Mouse (Mus musculus) heart, embryonic 14.5 days (tissue): Measurements from ENCODE around the gene 4933427D14Rik. TPM values are rescaled to one million over a fixed set of nuclear protein-coding genes. Genes with fewer than 3 reads are reported as not detected.

Experiments
- ATAC-seq: fragments of 200-750 bp; cut with Nextera tagmentation; 2 replicates; pipeline ENCODE4 v1.8.0; 2017; ENCODE audit warnings: low read depth, moderate TSS enrichment; ENCODE audit not compliant: insufficient number of reproducible peaks, insufficient read depth, low FRiP score
- H3K27ac ChIP-seq, 2 experiments: fragments of 200-500 bp in 1 of 2; fragments of 300-500 bp in 1 of 2; sonication (generic) in 1 of 2; replicated peaks in 1 of 2; 2 replicates each; pipeline ENCODE4 v1.5.1; 2012 to 2014; ENCODE audit warnings: low read depth in 2 of 2, low read length in 2 of 2, control low read depth in 1 of 2, mild to moderate bottlenecking in 1 of 2, mixed read lengths in 1 of 2; ENCODE audit not compliant: control insufficient read depth in 1 of 2, insufficient read depth in 1 of 2
- H3K27me3 ChIP-seq: fragments of 300-500 bp; sonication (generic); 2 replicates; pipeline ENCODE4 v1.6.1; 2014; ENCODE audit warnings: mild to moderate bottlenecking, low read length, control low read depth; ENCODE audit not compliant: control insufficient read depth, insufficient read depth
- H3K36me3 ChIP-seq: fragments of 300-500 bp; sonication (generic); 2 replicates; pipeline ENCODE4 v1.6.1; 2014; ENCODE audit warnings: mild to moderate bottlenecking, control low read depth, low read length, mixed read lengths; ENCODE audit not compliant: control insufficient read depth, insufficient read depth
- H3K4me1 ChIP-seq, 2 experiments: fragments of 200-500 bp in 1 of 2; fragments of 300-500 bp in 1 of 2; sonication (generic) in 1 of 2; 2 replicates each; pipeline ENCODE4 v1.6.1; 2012 to 2014; ENCODE audit warnings: low read length in 2 of 2, control low read depth in 1 of 2, mixed read lengths in 1 of 2; ENCODE audit not compliant: control insufficient read depth in 2 of 2, insufficient read depth in 2 of 2
- H3K4me2 ChIP-seq: fragments of 300-500 bp; sonication (generic); 2 replicates; pipeline ENCODE4 v1.6.1; 2014; ENCODE audit warnings: mild to moderate bottlenecking, low read length
- H3K4me3 ChIP-seq, 2 experiments: fragments of 200-500 bp in 1 of 2; fragments of 300-500 bp in 1 of 2; sonication (generic) in 1 of 2; 2 replicates each; pipeline ENCODE4 v1.5.1; 2012 to 2014; ENCODE audit warnings: low read length in 2 of 2, mild to moderate bottlenecking in 2 of 2, control low read depth in 1 of 2, low read depth in 1 of 2, moderate library complexity in 1 of 2; ENCODE audit not compliant: control insufficient read depth in 1 of 2, insufficient read depth in 1 of 2
- H3K9ac ChIP-seq: fragments of 300-500 bp; sonication (generic); 2 replicates; pipeline ENCODE4 v1.6.1; 2014; ENCODE audit warnings: mild to moderate bottlenecking, low read length
- H3K9me3 ChIP-seq: fragments of 300-500 bp; sonication (generic); 2 replicates; pipeline ENCODE4 v1.6.1; 2016; ENCODE audit warnings: low read length, control low read depth; ENCODE audit not compliant: control insufficient read depth
- WGBS: fragments of 180-500 bp; shearing (Covaris S2); extraction: QIAGEN DNeasy Blood & Tissue Kit; methylation state at CpG from one replicate; pipeline ENCODE4 v1.1.7; 2014; 5-methylcytosine and 5-hydroxymethylcytosine counted together
- polyA plus RNA-seq: library from polyadenylated mRNA; unstranded; fragments of >200 nt; fragmentation: Nextera tagmentation; extraction: Ambion mirVana; gene quantifications from 2 replicates; pipeline ENCODE4 v1.2.1, GENCODE M21; 2014

The 4933427D14Rik gene
- polyA plus RNA-seq, 1 experiment from 2014 or later, result 6.5 TPM

GRCm38 (mm10) chr11:72118630-72119029 is 88.6 kb downstream of the 4933427D14Rik start:
- no peak for ATAC-seq

GRCm38 (mm10) chr11:72113296-72113695 is 94.0 kb downstream of the 4933427D14Rik start:
- no peaks in the 10 kb centered on the region for H3K9me3 ChIP-seq
- H3K36me3 ChIP-seq, result no peaks in the 10 kb centered on the region
- 53% methylated on average over 4 of the region's 4 CpGs for WGBS

More at GRCm38 (mm10) chr11:72118630-72119029, 88.6 kb downstream of the 4933427D14Rik start:
- Histone ChIP-seq H3K27me3 (no peaks in the 10 kb centered on the region), H3K4me2 (no peak overlapping the region), H3K4me3 (no peak overlapping the region), H3K9ac (no peak overlapping the region), H3K36me3 (no peaks in the 10 kb centered on the region), H3K9me3 (no peaks in the 10 kb centered on the region), H3K27ac (no peak overlapping the region), H3K4me1 (no peaks in the 10 kb centered on the region)
- WGBS, result 90% methylated on average over 3 of the region's 3 CpGs

GRCm38 (mm10) chr11:72110726-72111125 is 96.5 kb downstream of the 4933427D14Rik start:
- ATAC-seq, result no peak
- H3K27ac ChIP-seq, result no peak overlapping the region
- 0 out of 2 replicates have a peak, but pooled peaks cover 4% of the 10 kb centered on the region for H3K9me3 ChIP-seq
- H3K4me2 ChIP-seq, result no peak overlapping the region
- no peaks in the 10 kb centered on the region for H3K36me3 ChIP-seq
- H3K9ac ChIP-seq, result no peak overlapping the region
- 37% methylated on average over 3 of the region's 3 CpGs for WGBS
- H3K27me3 ChIP-seq, result no peaks in the 10 kb centered on the region
- H3K4me1 ChIP-seq, result no peaks in the 10 kb centered on the region
- no peak overlapping the region for H3K4me3 ChIP-seq

More at GRCm38 (mm10) chr11:72113296-72113695, 94.0 kb downstream of the 4933427D14Rik start:
- Histone ChIP-seq H3K4me2 (no peak overlapping the region), H3K27me3 (no peaks in the 10 kb centered on the region), H3K9ac (no peak overlapping the region), H3K27ac (no peak overlapping the region), H3K4me1 (no peaks in the 10 kb centered on the region), H3K4me3 (no peak overlapping the region)
- no peak for ATAC-seq

- no peak for ATAC-seq
- Histone ChIP-seq H3K9me3 (0 out of 2 replicates have a peak, but pooled peaks cover 4% of the 10 kb centered on the region), H3K4me1 (no peaks in the 10 kb centered on the region), H3K27ac (no peak overlapping the region), H3K27me3 (no peaks in the 10 kb centered on the region), H3K36me3 (no peaks in the 10 kb centered on the region), H3K4me3 (no peak overlapping the region), H3K4me2 (no peak overlapping the region), H3K9ac (no peak overlapping the region)
- 68% methylated on average over 8 of the region's 8 CpGs for WGBS
These were observed 103.0 kb downstream of the 4933427D14Rik start for GRCm38 (mm10) chr11:72104223-72104622.

Other genes with a start within 250 kb of the 4933427D14Rik start
- gene Aipl1, start 169.9 kb downstream of the 4933427D14Rik start, polyA plus RNA-seq, result 0.22 and 0.36 TPM in 2 replicates
- 76.4 and 76.9 TPM in 2 replicates for gene Pimreg, start 165.4 kb downstream of the 4933427D14Rik start, polyA plus RNA-seq
- 0.26 and 0.39 TPM in 2 replicates for gene Pitpnm3, start 71.7 kb downstream of the 4933427D14Rik start, polyA plus RNA-seq
- gene Gm43951, start 619 bp downstream of the 4933427D14Rik start, polyA plus RNA-seq, result not detected in 2 replicates
- gene Txndc17, start 88 bp upstream of the 4933427D14Rik start, polyA plus RNA-seq, result 161 and 177 TPM in 2 replicates
- 29.9 and 33.2 TPM in 2 replicates for gene Med31, start 8.1 kb upstream of the 4933427D14Rik start, polyA plus RNA-seq
- 0.19 and 0.34 TPM in 2 replicates for gene Slc13a5, start 59.8 kb upstream of the 4933427D14Rik start, polyA plus RNA-seq
- 8.0 and 8.9 TPM in 2 replicates for gene Xaf1, start 94.2 kb upstream of the 4933427D14Rik start, polyA plus RNA-seq
- gene Fbxo39, start 107.0 kb upstream of the 4933427D14Rik start, polyA plus RNA-seq, result not detected in 2 replicates
- 0.19 and 0.28 TPM in 2 replicates for gene Tekt1, start 155.0 kb upstream of the 4933427D14Rik start, polyA plus RNA-seq
- gene Smtnl2, start 204.3 kb upstream of the 4933427D14Rik start, polyA plus RNA-seq, result 116 and 122 TPM in 2 replicates
- gene Ggt6, start 228.1 kb upstream of the 4933427D14Rik start, polyA plus RNA-seq, result not detected in 2 replicates
- 61.9 and 64.7 TPM in 2 replicates for gene Mybbp1a, start 233.9 kb upstream of the 4933427D14Rik start, polyA plus RNA-seq